Mouse (Mus musculus) limb, embryonic 11.5 days (tissue): Measurements from ENCODE around the gene Ywhag. TPM values are rescaled to one million over a fixed set of nuclear protein-coding genes. Genes with fewer than 3 reads are reported as not detected.

Experiments
- ATAC-seq: fragments of 200-750 bp; cut with Nextera tagmentation; 2 replicates; pipeline ENCODE4 v1.8.0; 2017; ENCODE audit warnings: low read depth; ENCODE audit not compliant: insufficient number of reproducible peaks, low FRiP score, low TSS enrichment
- DNase-seq: peaks from one replicate; pipeline ENCODE4 v3.0.0-alpha.2; 2015; ENCODE audit warnings: low spot score
- H3K27ac ChIP-seq: fragments of 300-500 bp; sonication (generic); replicated peaks from 2 replicates; pipeline ENCODE4 v1.5.1; 2014; ENCODE audit warnings: low read depth, mild to moderate bottlenecking, low read length
- H3K27me3 ChIP-seq: fragments of 300-500 bp; sonication (generic); 2 replicates; pipeline ENCODE4 v1.6.1; 2014; ENCODE audit warnings: mild to moderate bottlenecking, low read length, mixed read lengths; ENCODE audit not compliant: control insufficient read depth, insufficient read depth
- H3K36me3 ChIP-seq: fragments of 300-500 bp; sonication (generic); 2 replicates; pipeline ENCODE4 v1.6.1; 2014; ENCODE audit warnings: mild to moderate bottlenecking, low read length, moderate library complexity, mixed read lengths; ENCODE audit not compliant: control insufficient read depth, insufficient read depth
- H3K4me1 ChIP-seq: fragments of 300-500 bp; sonication (generic); 2 replicates; pipeline ENCODE4 v1.6.1; 2014; ENCODE audit warnings: low read length, mixed read lengths; ENCODE audit not compliant: control insufficient read depth, insufficient read depth
- H3K4me2 ChIP-seq: fragments of 300-500 bp; sonication (generic); 2 replicates; pipeline ENCODE4 v1.6.1; 2014; ENCODE audit warnings: low read depth, mild to moderate bottlenecking, moderate library complexity; ENCODE audit not compliant: severe bottlenecking
- H3K4me3 ChIP-seq: fragments of 300-500 bp; sonication (generic); 2 replicates; pipeline ENCODE4 v1.5.1; 2014; ENCODE audit warnings: low read depth, low read length
- H3K9ac ChIP-seq: fragments of 300-500 bp; sonication (generic); 2 replicates; pipeline ENCODE4 v1.6.1; 2014; ENCODE audit warnings: mild to moderate bottlenecking, low read length
- H3K9me3 ChIP-seq: fragments of 300-500 bp; sonication (generic); 2 replicates; pipeline ENCODE4 v1.6.1; 2016; ENCODE audit warnings: low read length; ENCODE audit not compliant: control insufficient read depth
- WGBS: fragments of 180-500 bp; shearing (Covaris S2); extraction: QIAGEN DNeasy Blood & Tissue Kit; methylation state at CpG from one replicate; pipeline ENCODE4 v1.1.7; 2014; 5-methylcytosine and 5-hydroxymethylcytosine counted together
- polyA plus RNA-seq: library from polyadenylated mRNA; unstranded; fragments of >200 nt; fragmentation: Nextera tagmentation; extraction: Ambion mirVana; gene quantifications from 2 replicates; pipeline ENCODE4 v1.2.1, GENCODE M21; 2014

Gene Ywhag
- polyA plus RNA-seq, 1 experiment from 2014 or later = 105 TPM

GRCm38 (mm10) chr5:135905320-135906225 lies 28.8 kb downstream of the Ywhag start:
- DNase-seq = no peak
- H3K4me1 ChIP-seq = peaks cover 2% of the 10 kb centered on the region; the same call in 1 of the 2 replicates
- ATAC-seq = no peak
- H3K4me3 ChIP-seq = no peak overlapping the region
- 66% methylated on average over 8 of the region's 8 CpGs for WGBS
- peaks cover 16% of the 10 kb centered on the region for H3K36me3 ChIP-seq
- no peaks in the 10 kb centered on the region for H3K9me3 ChIP-seq
- H3K27me3 ChIP-seq = no peaks in the 10 kb centered on the region
- H3K4me2 ChIP-seq = no peak overlapping the region
- H3K9ac ChIP-seq = no peak overlapping the region
- H3K27ac ChIP-seq = no peak overlapping the region

- Histone ChIP-seq H3K27ac (no peak overlapping the region), H3K4me3 (no peak overlapping the region), H3K36me3 (peaks cover 7% of the 10 kb centered on the region), H3K9me3 (no peaks in the 10 kb centered on the region), H3K4me1 (peaks cover 2% of the 10 kb centered on the region; the same call in 1 of the 2 replicates), H3K9ac (no peak overlapping the region), H3K4me2 (no peak overlapping the region), H3K27me3 (no peaks in the 10 kb centered on the region)
- no peak for DNase-seq
- no peak for ATAC-seq
- 65% methylated on average over 5 of the region's 5 CpGs for WGBS
These were observed 30.2 kb downstream of the Ywhag start for GRCm38 (mm10) chr5:135904259-135904658.

GRCm38 (mm10) chr5:135903551-135904151 lies 30.8 kb downstream of the Ywhag start:
- H3K4me3 ChIP-seq = peak overlapping the region; percentile 31
- H3K36me3 ChIP-seq = peaks cover 3% of the 10 kb centered on the region
- no peak overlapping the region for H3K27ac ChIP-seq
- DNase-seq = peak; percentile 97
- no peaks in the 10 kb centered on the region for H3K9me3 ChIP-seq
- H3K27me3 ChIP-seq = no peaks in the 10 kb centered on the region
- H3K4me2 ChIP-seq = peak overlapping the region; percentile 72
- 0 out of 2 replicates have a peak overlapping the region, but pooled peaks have one; percentile 22 for H3K9ac ChIP-seq
- H3K4me1 ChIP-seq = peaks cover 2% of the 10 kb centered on the region; the same call in 1 of the 2 replicates
- WGBS = under 1% methylated on average over 30 of the region's 30 CpGs
- ATAC-seq = peak; percentile 96

- no peak overlapping the region for H3K27ac ChIP-seq
- peaks cover 2% of the 10 kb centered on the region; the same call in 1 of the 2 replicates for H3K4me1 ChIP-seq
- no peaks in the 10 kb centered on the region; the same call in none of the 2 replicates for H3K36me3 ChIP-seq
- H3K27me3 ChIP-seq = no peaks in the 10 kb centered on the region
- no peak for ATAC-seq
- no peak overlapping the region for H3K9ac ChIP-seq
- peak overlapping the region; percentile 72 for H3K4me2 ChIP-seq
- WGBS = 28% methylated on average over 7 of the region's 7 CpGs
- H3K9me3 ChIP-seq = no peaks in the 10 kb centered on the region
- no peak for DNase-seq
- H3K4me3 ChIP-seq = peak overlapping the region; percentile 31
These were observed 31.4 kb downstream of the Ywhag start for GRCm38 (mm10) chr5:135903058-135903457.

GRCm38 (mm10) chr5:135901354-135902095 lies 32.9 kb downstream of the Ywhag start:
- ATAC-seq (no peak), DNase-seq (no peak)
- Histone ChIP-seq H3K4me3 (no peak overlapping the region), H3K36me3 (no peaks in the 10 kb centered on the region; the same call in 1 of the 2 replicates), H3K4me1 (peaks cover 2% of the 10 kb centered on the region; the same call in 1 of the 2 replicates), H3K4me2 (no peak overlapping the region), H3K9me3 (no peaks in the 10 kb centered on the region), H3K27me3 (no peaks in the 10 kb centered on the region), H3K27ac (no peak overlapping the region), H3K9ac (no peak overlapping the region)
- 59% methylated on average over 6 of the region's 6 CpGs for WGBS

- no peak overlapping the region for H3K9ac ChIP-seq
- no peak for ATAC-seq
- 82% methylated on average over 3 of the region's 3 CpGs for WGBS
- no peaks in the 10 kb centered on the region for H3K27me3 ChIP-seq
- no peaks in the 10 kb centered on the region; the same call in 1 of the 2 replicates for H3K36me3 ChIP-seq
- H3K9me3 ChIP-seq = no peaks in the 10 kb centered on the region
- no peak overlapping the region for H3K4me2 ChIP-seq
- H3K4me3 ChIP-seq = no peak overlapping the region
- H3K4me1 ChIP-seq = peaks cover 2% of the 10 kb centered on the region; the same call in 1 of the 2 replicates
- no peak for DNase-seq
- no peak overlapping the region for H3K27ac ChIP-seq
These were observed 33.7 kb downstream of the Ywhag start for GRCm38 (mm10) chr5:135900701-135901100.

- Histone ChIP-seq H3K4me1 (peaks cover 2% of the 10 kb centered on the region; the same call in 1 of the 2 replicates), H3K9ac (no peak overlapping the region), H3K4me2 (no peak overlapping the region), H3K27ac (no peak overlapping the region), H3K36me3 (no peaks in the 10 kb centered on the region), H3K27me3 (no peaks in the 10 kb centered on the region), H3K9me3 (no peaks in the 10 kb centered on the region), H3K4me3 (no peak overlapping the region)
- no peak for DNase-seq
- ATAC-seq = no peak
- WGBS = 65% methylated on average over 4 of the region's 4 CpGs
These were observed 34.6 kb downstream of the Ywhag start for GRCm38 (mm10) chr5:135899833-135900232.

GRCm38 (mm10) chr5:135898995-135899394 lies 35.4 kb downstream of the Ywhag start:
- no peak overlapping the region for H3K4me2 ChIP-seq
- H3K9me3 ChIP-seq = no peaks in the 10 kb centered on the region
- H3K27ac ChIP-seq = no peak overlapping the region
- ATAC-seq = no peak
- no peaks in the 10 kb centered on the region for H3K36me3 ChIP-seq
- H3K9ac ChIP-seq = no peak overlapping the region
- no peak overlapping the region for H3K4me3 ChIP-seq
- DNase-seq = no peak
- H3K4me1 ChIP-seq = peaks cover 2% of the 10 kb centered on the region; the same call in 1 of the 2 replicates
- WGBS = 85% methylated on average over 4 of the region's 4 CpGs
- no peaks in the 10 kb centered on the region for H3K27me3 ChIP-seq
